Mouse (Mus musculus) 416B (cell line): ENCODE data around the gene Afap1.

ENCODE experiments used
- DNase-seq: peaks from one replicate; pipeline ENCODE4 v3.0.0; 2011; ENCODE audit warnings: low read depth

Afap1 gene

GRCm38 (mm10) chr5:35935939-35936338 lies 42.8 kb downstream of the Afap1 start:
- no peak for DNase-seq

GRCm38 (mm10) chr5:35938249-35939223 lies 45.4 kb downstream of the Afap1 start:
- DNase-seq = no peak

- no peak for DNase-seq
These were observed 46.8 kb downstream of the Afap1 start for GRCm38 (mm10) chr5:35939958-35940357.

- DNase-seq = no peak
These were observed 50.4 kb downstream of the Afap1 start for GRCm38 (mm10) chr5:35943541-35943940.

GRCm38 (mm10) chr5:35946841-35947240 lies 53.7 kb downstream of the Afap1 start:
- no peak for DNase-seq

GRCm38 (mm10) chr5:35947427-35947826 lies 54.3 kb downstream of the Afap1 start:
- no peak for DNase-seq

GRCm38 (mm10) chr5:35948225-35948975 lies 55.3 kb downstream of the Afap1 start:
- no peak for DNase-seq

- no peak for DNase-seq
These were observed 55.9 kb downstream of the Afap1 start for GRCm38 (mm10) chr5:35949061-35949460.

GRCm38 (mm10) chr5:35950504-35950903 lies 57.4 kb downstream of the Afap1 start:
- DNase-seq = no peak

GRCm38 (mm10) chr5:35954055-35954718 lies 61.1 kb downstream of the Afap1 start:
- no peak for DNase-seq

GRCm38 (mm10) chr5:35956268-35956667 lies 63.1 kb downstream of the Afap1 start:
- no peak for DNase-seq

GRCm38 (mm10) chr5:35958681-35959080 lies 65.6 kb downstream of the Afap1 start:
- peak; percentile 8 for DNase-seq

- peak; percentile 80 for DNase-seq
These were observed 67.0 kb downstream of the Afap1 start for GRCm38 (mm10) chr5:35960168-35960567.

GRCm38 (mm10) chr5:35961271-35961670 lies 68.2 kb downstream of the Afap1 start:
- DNase-seq = peak; percentile 56

GRCm38 (mm10) chr5:35963635-35964034 lies 70.5 kb downstream of the Afap1 start:
- no peak for DNase-seq

GRCm38 (mm10) chr5:35965036-35965435 lies 71.9 kb downstream of the Afap1 start:
- DNase-seq = no peak

- no peak for DNase-seq
These were observed 76.7 kb downstream of the Afap1 start for GRCm38 (mm10) chr5:35969857-35970256.

- DNase-seq = no peak
These were observed 77.4 kb downstream of the Afap1 start for GRCm38 (mm10) chr5:35970380-35971105.

- DNase-seq = peak; percentile 69
These were observed 78.9 kb downstream of the Afap1 start for GRCm38 (mm10) chr5:35971841-35972578.

- no peak for DNase-seq
These were observed 79.6 kb downstream of the Afap1 start for GRCm38 (mm10) chr5:35972739-35973138.

GRCm38 (mm10) chr5:35973800-35974199 lies 80.7 kb downstream of the Afap1 start:
- DNase-seq = peak; percentile 9
